Mouse (Mus musculus) neural tube, embryonic 12.5 days (tissue): ENCODE results near the gene Fblim1. TPM values are rescaled to one million over a fixed set of nuclear protein-coding genes. Genes with fewer than 3 reads are reported as not detected.

Source experiments
- ATAC-seq: fragments of 200-750 bp; cut with Nextera tagmentation; 2 replicates; pipeline ENCODE4 v1.8.0; 2017; ENCODE audit warnings: low read depth, mild to moderate bottlenecking, moderate TSS enrichment, moderate library complexity; ENCODE audit not compliant: low FRiP score
- H3K27ac ChIP-seq: fragments of 300-500 bp; sonication (generic); 2 replicates; pipeline ENCODE4 v1.5.1; 2016
- H3K27me3 ChIP-seq: fragments of 300-500 bp; sonication (generic); replicated peaks from 2 replicates; pipeline ENCODE4 v1.6.1; 2016; ENCODE audit warnings: mild to moderate bottlenecking
- H3K36me3 ChIP-seq: fragments of 300-500 bp; sonication (generic); 2 replicates; pipeline ENCODE4 v1.6.1; 2016; ENCODE audit warnings: mild to moderate bottlenecking
- H3K4me1 ChIP-seq: fragments of 300-500 bp; sonication (generic); 2 replicates; pipeline ENCODE4 v1.6.1; 2016
- H3K4me2 ChIP-seq: fragments of 300-500 bp; sonication (generic); replicated peaks from 2 replicates; pipeline ENCODE4 v1.6.1; 2016; ENCODE audit warnings: mild to moderate bottlenecking
- H3K4me3 ChIP-seq: fragments of 300-500 bp; sonication (generic); 2 replicates; pipeline ENCODE4 v1.5.1; 2016
- H3K9ac ChIP-seq: fragments of 300-500 bp; sonication (generic); 2 replicates; pipeline ENCODE4 v1.6.1; 2016; ENCODE audit warnings: mild to moderate bottlenecking
- H3K9me3 ChIP-seq: fragments of 300-500 bp; sonication (generic); 2 replicates; pipeline ENCODE4 v1.6.1; 2016; ENCODE audit warnings: mild to moderate bottlenecking
- WGBS: fragments of 180-500 bp; shearing (Covaris S2); methylation state at CpG from one replicate; pipeline ENCODE4 v1.1.7; 2016; 5-methylcytosine and 5-hydroxymethylcytosine counted together
- polyA plus RNA-seq: library from polyadenylated mRNA; unstranded; fragments of >200 nt; fragmentation: Nextera tagmentation; extraction: Ambion mirVana; gene quantifications from 2 replicates; pipeline ENCODE4 v1.2.1, GENCODE M21; 2016

Gene Fblim1
- polyA plus RNA-seq, 1 experiment from 2014 or later = 37.0 TPM

GRCm38 (mm10) chr4:141605421-141605820, 475 bp downstream of the Fblim1 start:
- Histone ChIP-seq H3K4me3 (no peak overlapping the region), H3K9ac (no peak overlapping the region), H3K27me3 (peaks cover 3% of the 10 kb centered on the region; the same call in 1 of the 2 replicates), H3K27ac (no peak overlapping the region), H3K36me3 (no peaks in the 10 kb centered on the region), H3K4me1 (no peaks in the 10 kb centered on the region), H3K9me3 (no peaks in the 10 kb centered on the region), H3K4me2 (no peak overlapping the region)
- WGBS = 91% methylated on average over 5 of the region's 5 CpGs
- no peak for ATAC-seq

GRCm38 (mm10) chr4:141604493-141604892, 1.4 kb downstream of the Fblim1 start:
- Histone ChIP-seq H3K36me3 (no peaks in the 10 kb centered on the region), H3K9ac (no peak overlapping the region), H3K4me1 (peaks cover 6% of the 10 kb centered on the region; the same call in 1 of the 2 replicates), H3K9me3 (no peaks in the 10 kb centered on the region), H3K27ac (no peak overlapping the region), H3K4me3 (no peak overlapping the region), H3K27me3 (peaks cover 12% of the 10 kb centered on the region), H3K4me2 (no peak overlapping the region)
- ATAC-seq = no peak
- WGBS = 77% methylated on average over 8 of the region's 8 CpGs

- no peak overlapping the region for H3K9ac ChIP-seq
- H3K4me1 ChIP-seq = peaks cover 11% of the 10 kb centered on the region; the same call in 1 of the 2 replicates
- H3K4me2 ChIP-seq = no peak overlapping the region
- no peak for ATAC-seq
- H3K4me3 ChIP-seq = no peak overlapping the region
- no peaks in the 10 kb centered on the region for H3K36me3 ChIP-seq
- H3K27ac ChIP-seq = no peak overlapping the region
- 78% methylated on average over 4 of the region's 4 CpGs for WGBS
- no peaks in the 10 kb centered on the region for H3K9me3 ChIP-seq
- H3K27me3 ChIP-seq = peaks cover 13% of the 10 kb centered on the region
Measured at GRCm38 (mm10) chr4:141603921-141604320, 2.0 kb downstream of the Fblim1 start.

DNA sequence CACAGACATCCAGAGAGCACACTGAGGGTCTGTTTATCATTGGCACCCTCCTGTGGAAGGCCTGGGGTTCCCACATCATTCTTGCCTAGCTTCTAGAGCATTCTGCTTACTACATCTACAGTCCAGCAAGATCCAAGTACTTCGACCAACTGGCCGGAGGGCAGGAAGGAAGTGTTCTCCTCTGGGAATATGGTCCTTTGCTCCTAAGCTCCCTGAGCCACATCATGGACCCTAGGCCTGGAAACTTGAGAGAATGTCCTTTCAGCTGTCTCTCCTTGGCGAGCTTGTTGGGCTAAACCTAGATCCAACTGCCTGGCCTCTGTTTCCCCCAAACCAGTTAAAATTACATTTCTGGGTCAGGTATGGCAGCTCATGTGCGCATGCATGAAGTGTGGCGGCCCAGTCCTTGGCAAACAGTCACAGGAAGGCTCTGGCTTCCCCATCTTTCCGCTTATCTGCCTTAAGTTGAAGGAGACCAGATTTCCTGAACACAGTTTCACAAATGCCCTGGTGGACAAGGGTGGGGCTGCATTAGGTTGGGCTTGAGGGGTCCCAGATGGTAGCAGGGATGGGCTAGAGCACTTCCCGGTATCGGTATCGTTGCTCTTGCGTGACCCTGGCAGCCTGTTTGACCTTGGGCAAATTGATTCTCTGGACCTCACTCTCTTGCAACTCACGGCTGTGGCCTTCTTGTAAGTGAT, 3.2 kb downstream of the Fblim1 start:
- ATAC-seq = no peak

GRCm38 (mm10) chr4:141601148-141601862, 4.6 kb downstream of the Fblim1 start:
- Histone ChIP-seq H3K27me3 (peaks cover 13% of the 10 kb centered on the region), H3K4me2 (no peak overlapping the region), H3K9ac (no peak overlapping the region), H3K36me3 (no peaks in the 10 kb centered on the region), H3K9me3 (no peaks in the 10 kb centered on the region), H3K4me3 (no peak overlapping the region), H3K4me1 (peaks cover 21% of the 10 kb centered on the region), H3K27ac (no peak overlapping the region)
- ATAC-seq = no peak
- 71% methylated on average over 12 of the region's 12 CpGs for WGBS

More for the DNA sequence above, 3.2 kb downstream of the Fblim1 start:
- no peak overlapping the region for H3K27ac ChIP-seq
- peaks cover 13% of the 10 kb centered on the region for H3K27me3 ChIP-seq
- WGBS = 84% methylated on average over 11 of the region's 11 CpGs
- H3K9me3 ChIP-seq = no peaks in the 10 kb centered on the region
- peaks cover 21% of the 10 kb centered on the region for H3K4me1 ChIP-seq
- no peak overlapping the region for H3K4me2 ChIP-seq
- no peaks in the 10 kb centered on the region for H3K36me3 ChIP-seq
- H3K9ac ChIP-seq = no peak overlapping the region
- no peak overlapping the region for H3K4me3 ChIP-seq

GRCm38 (mm10) chr4:141600364-141600763, 5.5 kb downstream of the Fblim1 start:
- no peaks in the 10 kb centered on the region for H3K36me3 ChIP-seq
- H3K4me1 ChIP-seq = peaks cover 21% of the 10 kb centered on the region
- 0 out of 2 replicates have a peak overlapping the region, but pooled peaks have one; percentile 90 for H3K4me2 ChIP-seq
- H3K27me3 ChIP-seq = peaks cover 13% of the 10 kb centered on the region
- ATAC-seq = no peak
- WGBS = 20% methylated on average over 6 of the region's 6 CpGs
- H3K27ac ChIP-seq = no peak overlapping the region
- no peak overlapping the region for H3K9ac ChIP-seq
- H3K9me3 ChIP-seq = no peaks in the 10 kb centered on the region
- H3K4me3 ChIP-seq = peak overlapping the region; percentile 52; the same call in 1 of the 2 replicates

DNA sequence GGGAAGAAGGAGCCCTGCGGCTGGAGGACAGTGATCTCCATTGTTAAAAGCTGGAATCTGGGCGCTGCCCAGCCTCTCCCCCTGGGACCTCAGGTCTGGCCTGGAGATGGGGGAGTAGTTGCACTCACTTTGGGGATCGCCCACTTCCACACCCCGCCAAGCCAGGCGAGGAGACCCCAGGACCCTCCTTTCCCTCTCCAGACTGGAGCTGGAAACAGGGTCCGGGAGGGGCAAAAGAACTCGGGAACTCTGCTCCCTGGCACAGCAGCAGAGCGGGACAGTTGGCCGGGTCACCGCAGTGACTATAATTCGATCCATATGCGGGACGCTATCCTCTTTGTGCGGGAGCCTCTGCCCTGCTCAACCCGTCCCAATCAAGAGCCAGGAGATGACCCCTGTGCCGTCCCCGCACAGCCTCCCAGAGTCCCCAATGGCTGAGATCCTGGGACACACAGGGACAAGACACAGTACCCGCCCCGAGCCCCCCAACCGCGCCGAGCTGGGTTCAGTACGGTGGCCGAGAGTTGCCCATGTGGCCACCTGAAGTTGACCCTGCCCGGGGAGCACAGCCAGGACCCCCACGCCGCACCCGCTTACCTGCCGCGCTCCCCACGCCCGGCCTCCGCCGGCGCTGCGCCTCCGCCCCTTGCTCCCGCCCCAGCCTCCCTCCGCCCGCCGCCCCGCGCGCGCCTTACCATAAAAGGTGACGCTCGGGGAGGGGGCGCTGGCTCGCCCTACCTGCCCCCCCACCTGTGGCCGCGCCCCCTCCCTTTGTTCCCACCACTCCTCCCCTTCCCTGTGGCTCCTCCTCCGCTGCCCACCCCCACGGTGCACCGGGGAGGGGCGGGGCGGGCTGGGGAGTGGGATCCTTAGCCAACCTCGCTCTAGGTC, 6.4 kb downstream of the Fblim1 start:
- Histone ChIP-seq H3K4me3 (peak overlapping the region; percentile 52), H3K9me3 (no peaks in the 10 kb centered on the region), H3K9ac (peak overlapping the region; percentile 76), H3K36me3 (no peaks in the 10 kb centered on the region), H3K4me1 (peaks cover 21% of the 10 kb centered on the region), H3K27me3 (peaks cover 13% of the 10 kb centered on the region), H3K27ac (no peak overlapping the region), H3K4me2 (peak overlapping the region; percentile 90)
- peak; percentile 58 for ATAC-seq
- under 1% methylated on average over 50 of the region's 57 CpGs for WGBS

GRCm38 (mm10) chr4:141598894-141599250, 7.0 kb downstream of the Fblim1 start:
- WGBS = 2% methylated on average over 9 of the region's 9 CpGs
- H3K9ac ChIP-seq = peak overlapping the region; percentile 76
- H3K36me3 ChIP-seq = no peaks in the 10 kb centered on the region
- H3K4me2 ChIP-seq = peak overlapping the region; percentile 90
- H3K4me3 ChIP-seq = peak overlapping the region; percentile 52
- H3K9me3 ChIP-seq = no peaks in the 10 kb centered on the region
- no peak overlapping the region for H3K27ac ChIP-seq
- H3K4me1 ChIP-seq = peaks cover 21% of the 10 kb centered on the region
- peaks cover 13% of the 10 kb centered on the region for H3K27me3 ChIP-seq
- no peak; the same call in 1 of the 2 replicates for ATAC-seq

DNA sequence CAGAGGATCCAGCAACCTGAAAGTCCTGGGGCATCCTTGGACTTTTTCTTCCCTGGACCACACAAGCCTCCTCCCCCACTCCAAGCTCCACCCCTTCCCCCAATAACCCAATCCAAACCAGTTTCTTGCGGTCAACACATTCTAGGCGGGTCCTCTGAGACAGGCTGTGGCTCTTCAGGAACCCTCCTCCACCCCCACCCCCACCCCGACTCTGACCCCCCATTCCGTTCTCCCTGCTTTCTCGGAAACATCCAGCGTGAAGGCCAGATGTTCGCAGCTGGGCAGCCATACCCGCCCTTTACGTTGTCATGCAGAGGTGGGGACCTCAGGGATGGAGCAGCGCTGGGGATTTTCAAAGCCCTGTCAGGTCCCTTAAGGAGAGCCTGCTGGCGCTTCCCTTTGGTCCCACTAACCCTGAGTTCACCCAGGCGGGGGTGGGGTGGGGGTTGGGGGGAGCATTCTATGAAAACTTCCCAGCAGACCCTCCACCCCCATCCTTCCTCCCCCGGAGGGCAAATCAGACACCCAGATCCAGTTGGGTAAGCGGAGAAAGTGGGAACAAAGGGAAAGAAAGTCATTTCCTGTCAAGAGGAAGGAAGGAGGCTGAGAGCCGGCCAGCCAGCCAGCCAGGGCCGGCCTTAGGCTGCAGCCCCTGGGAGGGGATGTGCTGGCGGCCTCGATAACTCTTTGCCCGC, 7.5 kb downstream of the Fblim1 start:
- no peak; the same call in 1 of the 2 replicates for ATAC-seq

GRCm38 (mm10) chr4:141596700-141597328, 9.1 kb downstream of the Fblim1 start:
- H3K9ac ChIP-seq = no peak overlapping the region
- peaks cover 13% of the 10 kb centered on the region for H3K27me3 ChIP-seq
- no peak overlapping the region for H3K4me3 ChIP-seq
- H3K27ac ChIP-seq = no peak overlapping the region
- no peaks in the 10 kb centered on the region for H3K9me3 ChIP-seq
- no peak overlapping the region for H3K4me2 ChIP-seq
- 86% methylated on average over 8 of the region's 8 CpGs for WGBS
- ATAC-seq = no peak
- H3K36me3 ChIP-seq = 0 out of 2 replicates have a peak, but pooled peaks cover 4% of the 10 kb centered on the region
- peaks cover 21% of the 10 kb centered on the region for H3K4me1 ChIP-seq

More for the DNA sequence above, 7.5 kb downstream of the Fblim1 start:
- H3K4me1 ChIP-seq = peaks cover 21% of the 10 kb centered on the region
- H3K4me3 ChIP-seq = peak overlapping the region; percentile 52
- H3K27ac ChIP-seq = no peak overlapping the region
- peak overlapping the region; percentile 76 for H3K9ac ChIP-seq
- H3K36me3 ChIP-seq = no peaks in the 10 kb centered on the region
- H3K27me3 ChIP-seq = peaks cover 13% of the 10 kb centered on the region
- peak overlapping the region; percentile 90 for H3K4me2 ChIP-seq
- WGBS = under 1% methylated on average over 19 of the region's 19 CpGs
- no peaks in the 10 kb centered on the region for H3K9me3 ChIP-seq

DNA sequence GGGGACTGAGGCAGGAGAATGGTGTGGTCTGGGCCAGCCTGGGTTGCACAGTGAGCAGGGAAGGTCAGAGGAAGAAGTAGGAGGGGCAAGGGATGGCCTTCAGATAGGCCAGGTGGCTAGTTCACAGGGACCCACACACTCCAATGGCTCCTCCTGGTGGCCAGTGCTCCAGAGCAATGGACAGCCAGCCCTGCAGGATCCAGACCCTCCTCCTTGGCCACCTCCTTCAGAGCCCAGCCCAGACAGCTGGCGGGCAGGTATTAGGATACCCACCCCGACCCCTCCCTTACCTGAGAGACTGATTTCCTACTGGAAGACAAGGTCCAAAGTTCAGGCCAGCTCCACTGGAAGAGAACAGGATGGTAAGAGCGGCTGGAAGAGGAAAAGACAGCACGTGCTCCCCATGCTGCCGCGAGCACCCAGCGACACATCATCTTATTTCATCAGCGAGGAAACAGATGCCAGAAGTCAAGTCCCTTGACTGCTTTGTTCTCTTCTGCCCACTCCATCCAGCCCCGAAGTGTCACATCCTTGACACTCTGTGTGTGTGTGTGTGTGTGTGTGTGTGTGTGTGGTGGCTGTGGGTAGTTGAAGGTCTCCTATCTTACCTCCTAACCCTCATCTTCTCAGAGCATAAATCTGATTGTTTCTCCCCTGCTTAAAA, 10.2 kb downstream of the Fblim1 start:
- no peak overlapping the region for H3K9ac ChIP-seq
- H3K27ac ChIP-seq = no peak overlapping the region
- H3K4me3 ChIP-seq = no peak overlapping the region
- WGBS = 85% methylated on average over 9 of the region's 9 CpGs
- no peaks in the 10 kb centered on the region for H3K9me3 ChIP-seq
- no peak for ATAC-seq
- peaks cover 21% of the 10 kb centered on the region for H3K4me1 ChIP-seq
- no peak overlapping the region for H3K4me2 ChIP-seq
- peaks cover 13% of the 10 kb centered on the region for H3K27me3 ChIP-seq
- H3K36me3 ChIP-seq = 0 out of 2 replicates have a peak, but pooled peaks cover 4% of the 10 kb centered on the region
